Mouse (Mus musculus) spleen, adult 2 months (tissue): ENCODE data around the gene Memo1. TPM values are rescaled to one million over a fixed set of nuclear protein-coding genes. Genes with fewer than 3 reads are reported as not detected.

Experiments
- DNase-seq, 2 experiments: peaks; one replicate each; pipeline versions ENCODE4 v3.0.0 to v3.0.0-alpha.2; 2012 to 2021; ENCODE audit warnings: low spot score in 2 of 2, low read depth in 1 of 2
- H3K27ac ChIP-seq: fragments of 200-500 bp; 2 replicates; pipeline ENCODE4 v1.5.1; 2012; ENCODE audit warnings: low read length, inconsistent platforms; ENCODE audit not compliant: insufficient read depth
- H3K27me3 ChIP-seq: fragments of 200-500 bp; 2 replicates; pipeline ENCODE4 v1.6.1; 2012; ENCODE audit warnings: mild to moderate bottlenecking, moderate library complexity, low read length, inconsistent platforms; ENCODE audit not compliant: control insufficient read depth, insufficient read depth
- H3K36me3 ChIP-seq: fragments of 200-500 bp; 2 replicates; pipeline ENCODE4 v1.6.1; 2012; ENCODE audit warnings: mild to moderate bottlenecking, low read length, inconsistent platforms; ENCODE audit not compliant: control insufficient read depth, insufficient read depth
- H3K4me1 ChIP-seq: fragments of 200-500 bp; 2 replicates; pipeline ENCODE4 v1.6.1; 2011; ENCODE audit warnings: inconsistent platforms; ENCODE audit not compliant: control insufficient read depth, insufficient read depth, insufficient read length
- H3K4me3 ChIP-seq: fragments of 200-500 bp; 2 replicates; pipeline ENCODE4 v1.5.1; 2011; ENCODE audit warnings: mild to moderate bottlenecking, inconsistent platforms; ENCODE audit not compliant: insufficient read depth, insufficient read length; ENCODE audit errors: extremely low read depth
- CTCF ChIP-seq: fragments of 200-500 bp; IDR thresholded peaks from 2 replicates; pipeline ENCODE4 v1.5.1; 2011; ENCODE audit warnings: mild to moderate bottlenecking, inconsistent platforms; ENCODE audit not compliant: insufficient read depth, insufficient read length, insufficient replicate concordance; ENCODE audit errors: extremely low read depth
- POLR2A ChIP-seq: fragments of 200-500 bp; IDR thresholded peaks from 2 replicates; pipeline ENCODE4 v1.6.1; 2011; ENCODE audit warnings: low read depth, low read length, inconsistent platforms
- WGBS: fragments of 180-500 bp; shearing (Covaris S2); methylation state at CpG from one replicate; pipeline ENCODE4 v1.1.7; 2018; 5-methylcytosine and 5-hydroxymethylcytosine counted together
- polyA plus RNA-seq: library from polyadenylated mRNA; depleted of rRNA; stranded (reverse); fragments of >200 nt; gene quantifications from 2 replicates; pipeline ENCODE4 v1.2.3, GENCODE M21; 2012

The Memo1 gene
- polyA plus RNA-seq, 1 experiment = 35.4 TPM

DNA sequence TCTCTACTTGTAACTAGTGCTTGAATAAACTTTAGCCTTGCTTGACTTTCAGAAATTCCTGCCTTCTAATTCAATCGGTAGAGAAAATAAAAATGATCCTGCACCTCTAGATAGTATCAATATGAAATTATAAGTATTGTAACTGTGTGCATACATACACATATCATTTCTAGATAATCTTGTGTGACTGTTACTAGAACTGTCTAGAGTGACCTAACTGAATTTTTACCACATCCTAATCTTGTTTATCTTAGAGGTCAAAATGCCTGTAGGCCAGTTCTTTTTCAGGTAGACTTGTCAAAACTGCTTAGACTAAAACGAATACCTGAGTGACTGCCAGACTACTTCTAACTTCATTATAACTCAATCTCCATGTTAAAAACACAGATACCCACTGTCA, 25.1 kb downstream of the Memo1 start:
- no peak overlapping the region for H3K27ac ChIP-seq
- WGBS = 55% methylated on average over 2 of the region's 2 CpGs
- DNase-seq = no peak
- no peaks in the 10 kb centered on the region for H3K27me3 ChIP-seq
- no peak for TF ChIP-seq CTCF
- TF ChIP-seq POLR2A = no peak
- no peaks in the 10 kb centered on the region; the same call in 1 of the 2 replicates for H3K36me3 ChIP-seq
- peaks cover 4% of the 10 kb centered on the region; the same call in 1 of the 2 replicates for H3K4me1 ChIP-seq
- no peak overlapping the region for H3K4me3 ChIP-seq

DNA sequence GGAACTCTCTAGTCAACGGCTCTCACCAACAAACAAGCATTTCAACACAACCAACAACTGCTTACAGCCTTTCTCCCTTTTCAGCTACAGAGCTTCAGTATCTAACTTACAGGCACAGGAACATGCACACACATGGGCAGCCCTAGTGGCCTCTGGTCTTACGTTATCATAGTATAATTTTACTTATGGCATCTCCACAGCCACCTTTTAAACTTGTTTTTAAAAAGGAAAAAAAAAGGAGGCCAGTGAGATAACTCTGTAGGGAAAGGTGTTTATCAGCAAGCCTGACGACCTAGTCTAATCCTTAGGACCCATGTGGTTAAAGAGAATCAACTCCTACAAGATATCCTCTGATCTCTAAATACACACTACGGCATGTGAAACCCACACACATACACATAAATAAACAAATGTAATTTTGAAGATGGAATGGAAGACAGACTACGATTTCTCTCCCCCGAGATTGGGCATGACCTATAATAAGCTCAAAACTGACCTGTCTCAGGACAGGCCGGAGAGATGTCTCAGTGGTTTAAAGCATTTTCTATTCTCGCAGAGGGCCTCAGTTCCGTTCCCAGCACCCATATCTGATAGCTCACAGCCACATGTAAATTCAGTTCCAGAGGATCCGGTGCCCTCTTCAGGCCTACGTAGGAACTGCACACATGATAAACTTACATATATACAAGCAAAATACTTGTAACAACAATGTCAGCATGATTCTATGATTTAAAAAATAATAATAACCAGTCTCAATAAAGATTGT, 27.7 kb downstream of the Memo1 start:
- Histone ChIP-seq H3K27ac (peak overlapping the region; percentile 5; the same call in 1 of the 2 replicates), H3K4me1 (peaks cover 11% of the 10 kb centered on the region), H3K27me3 (no peaks in the 10 kb centered on the region), H3K4me3 (no peak overlapping the region), H3K36me3 (no peaks in the 10 kb centered on the region; the same call in 1 of the 2 replicates)
- DNase-seq = no peak
- TF ChIP-seq POLR2A = no peak
- TF ChIP-seq CTCF = no peak
- WGBS = 86% methylated on average over 11 of the region's 11 CpGs

DNA sequence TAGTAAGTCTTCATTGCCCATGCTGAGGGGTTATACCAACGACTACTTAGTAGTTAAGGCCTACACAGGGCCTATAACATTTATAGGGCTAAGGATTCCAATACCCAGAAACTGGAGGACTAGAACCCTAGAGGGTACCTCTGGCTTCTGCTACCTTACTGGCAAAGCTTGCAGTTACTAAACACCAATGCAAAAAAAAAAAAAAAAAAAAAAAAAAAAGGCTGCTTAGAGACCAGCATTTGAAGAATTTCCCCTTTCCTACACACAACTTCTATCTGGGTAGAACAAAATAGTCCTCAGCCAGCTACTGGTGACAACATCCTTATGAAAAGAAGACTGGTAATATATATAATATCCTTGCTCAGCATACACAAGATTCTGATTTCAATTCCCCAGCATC, 29.7 kb downstream of the Memo1 start:
- no peak overlapping the region for H3K27ac ChIP-seq

DNA sequence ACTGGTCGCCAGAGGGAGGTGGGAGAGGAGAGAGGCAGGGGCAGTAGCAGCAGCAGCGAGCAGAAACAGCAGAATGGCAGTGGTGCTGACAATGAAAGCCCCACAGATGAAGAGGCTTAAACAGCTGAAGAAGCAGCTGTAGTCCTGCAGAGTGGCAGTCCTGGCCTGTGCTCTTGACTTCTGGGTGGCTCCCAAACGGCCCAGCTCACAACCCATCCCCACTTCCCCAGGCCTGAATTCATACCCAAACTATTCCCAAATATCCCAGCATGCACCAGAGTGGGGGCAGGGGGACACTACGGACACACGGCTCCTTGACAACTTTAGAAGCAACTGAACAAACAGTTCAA, 30.2 kb downstream of the Memo1 start:
- Histone ChIP-seq H3K27ac (no peak overlapping the region), H3K4me1 (peaks cover 13% of the 10 kb centered on the region), H3K4me3 (no peak overlapping the region), H3K36me3 (no peaks in the 10 kb centered on the region), H3K27me3 (no peaks in the 10 kb centered on the region)
- TF ChIP-seq POLR2A (no peak), CTCF (no peak)
- WGBS = 54% methylated on average over 5 of the region's 5 CpGs
- no peak for DNase-seq

More for the DNA sequence above, 29.7 kb downstream of the Memo1 start:
- Histone ChIP-seq H3K4me1 (peaks cover 13% of the 10 kb centered on the region), H3K4me3 (no peak overlapping the region), H3K27me3 (no peaks in the 10 kb centered on the region), H3K36me3 (no peaks in the 10 kb centered on the region)
- DNase-seq = no peak
- TF ChIP-seq POLR2A = no peak
- TF ChIP-seq CTCF = no peak
- WGBS = 50% methylated on average over 1 of the region's 1 CpGs

DNA sequence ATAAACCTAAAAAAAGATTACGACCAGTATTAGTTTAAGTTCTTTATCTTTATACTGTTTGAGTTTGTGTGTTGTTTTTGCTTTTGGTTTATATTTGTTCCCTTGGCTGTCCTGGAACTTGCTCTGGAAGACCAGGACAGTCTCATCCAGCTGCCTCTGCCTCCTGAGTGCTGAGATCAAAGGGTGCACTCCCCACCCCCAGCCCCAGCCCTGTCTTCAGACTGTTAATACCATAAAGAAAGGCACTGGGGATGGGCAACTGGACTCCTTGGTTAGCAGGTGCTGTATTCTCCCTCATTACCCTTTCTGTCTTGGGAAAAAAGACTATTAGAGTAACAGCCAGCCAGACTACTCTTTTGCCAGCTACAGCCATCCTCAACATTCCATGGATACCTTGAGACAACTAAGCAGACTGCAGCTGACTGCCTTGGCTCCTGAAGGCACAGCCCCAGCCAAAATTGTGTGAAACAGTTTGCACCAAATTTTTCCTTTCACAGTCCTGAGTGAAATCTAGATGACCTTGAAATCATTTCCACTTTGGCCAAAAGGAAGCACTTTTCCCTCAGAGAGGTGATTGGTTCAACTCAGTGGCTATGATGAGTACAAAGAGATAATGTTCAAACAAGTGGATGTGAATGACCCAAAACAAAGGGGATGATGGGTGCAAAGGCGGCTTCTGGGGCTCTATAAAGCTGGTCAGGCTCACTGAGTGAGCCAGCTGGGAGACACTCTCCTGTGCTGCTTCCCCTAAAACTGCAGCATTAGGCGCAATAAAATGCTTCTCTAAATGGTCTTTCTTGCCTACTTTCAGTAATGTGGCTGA, 30.8 kb downstream of the Memo1 start:
- DNase-seq = no peak
- H3K36me3 ChIP-seq = no peaks in the 10 kb centered on the region
- H3K27ac ChIP-seq = peak overlapping the region; percentile 9; the same call in 1 of the 2 replicates
- WGBS = 76% methylated on average over 3 of the region's 3 CpGs
- H3K4me1 ChIP-seq = peaks cover 13% of the 10 kb centered on the region
- H3K27me3 ChIP-seq = no peaks in the 10 kb centered on the region
- H3K4me3 ChIP-seq = no peak overlapping the region
- TF ChIP-seq POLR2A (no peak), CTCF (no peak)

DNA sequence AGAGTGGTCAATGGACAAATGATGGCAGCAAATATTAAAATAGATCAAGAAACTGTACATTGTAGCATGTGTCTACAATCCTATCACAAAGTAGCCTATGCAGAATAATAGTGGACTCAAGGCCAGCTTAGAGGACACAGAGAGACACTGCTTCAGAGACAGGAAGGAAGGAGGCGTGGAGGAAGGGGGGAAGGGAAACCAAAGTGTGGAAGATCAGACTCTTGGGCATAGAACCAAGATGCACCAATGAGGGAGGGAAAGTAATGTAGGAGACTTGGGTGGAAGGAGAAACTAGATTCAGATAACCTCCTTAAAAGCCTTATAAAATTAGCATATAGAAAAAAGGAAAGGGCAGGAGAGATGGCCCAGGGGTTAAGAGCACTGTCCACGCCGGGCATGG, 32.9 kb downstream of the Memo1 start:
- Histone ChIP-seq H3K4me3 (no peak overlapping the region), H3K27me3 (no peaks in the 10 kb centered on the region), H3K27ac (no peak overlapping the region), H3K36me3 (no peaks in the 10 kb centered on the region), H3K4me1 (peaks cover 13% of the 10 kb centered on the region)
- 68% methylated on average over 3 of the region's 3 CpGs for WGBS
- no peak for TF ChIP-seq CTCF
- TF ChIP-seq POLR2A = no peak
- DNase-seq = no peak
